Mouse (Mus musculus) lung, adult 18-20 months (tissue): ENCODE data around the gene Thbd.
A peak's percentile ranks its signal among the peaks of the same experiment; 100 is the strongest.

Experiments
- DNase-seq, 2 experiments: peaks; one replicate each; pipeline ENCODE4 v3.0.0; 2022; ENCODE audit warnings: mixed read lengths in 2 of 2

Gene Thbd

DNA sequence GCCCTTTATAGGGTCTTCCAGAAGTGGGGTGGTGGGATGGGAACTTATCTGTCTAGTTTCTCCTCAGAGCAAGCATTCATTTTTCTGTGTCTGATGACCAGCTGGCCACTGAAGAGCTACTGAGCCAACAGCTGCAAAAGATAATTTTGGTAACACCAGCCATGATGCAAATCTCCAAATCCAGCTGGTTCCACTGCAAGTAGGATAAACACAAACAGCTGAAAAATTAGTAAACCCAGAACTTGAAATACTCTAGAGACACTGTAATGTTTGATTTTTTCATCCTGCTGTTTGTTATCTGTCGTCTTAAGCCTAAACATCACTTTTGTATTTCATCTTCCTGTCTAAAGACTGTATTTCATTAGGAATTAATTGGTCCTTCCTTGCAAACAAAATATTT lies 13.7 kb upstream of the Thbd start:
- no peak for DNase-seq

DNA sequence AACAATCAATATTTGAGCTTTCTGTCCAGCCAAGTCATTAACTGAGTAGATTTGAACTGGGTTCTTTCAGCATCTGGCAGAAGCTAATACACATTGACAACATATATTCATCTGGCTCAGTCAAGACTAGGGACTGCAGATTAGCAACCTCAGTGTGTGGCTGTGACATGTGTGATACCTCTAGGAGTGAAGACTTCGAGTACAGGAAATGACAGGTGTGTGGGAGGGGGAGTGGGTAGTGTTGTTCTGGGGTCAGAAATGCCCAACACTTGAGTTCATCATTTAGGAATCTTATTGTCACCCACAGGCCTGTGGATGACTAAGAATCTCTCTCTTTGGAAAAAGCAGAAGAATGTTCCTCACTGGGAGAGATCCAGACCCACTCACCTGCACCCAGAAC lies 13.1 kb upstream of the Thbd start:
- no peak for DNase-seq

DNA sequence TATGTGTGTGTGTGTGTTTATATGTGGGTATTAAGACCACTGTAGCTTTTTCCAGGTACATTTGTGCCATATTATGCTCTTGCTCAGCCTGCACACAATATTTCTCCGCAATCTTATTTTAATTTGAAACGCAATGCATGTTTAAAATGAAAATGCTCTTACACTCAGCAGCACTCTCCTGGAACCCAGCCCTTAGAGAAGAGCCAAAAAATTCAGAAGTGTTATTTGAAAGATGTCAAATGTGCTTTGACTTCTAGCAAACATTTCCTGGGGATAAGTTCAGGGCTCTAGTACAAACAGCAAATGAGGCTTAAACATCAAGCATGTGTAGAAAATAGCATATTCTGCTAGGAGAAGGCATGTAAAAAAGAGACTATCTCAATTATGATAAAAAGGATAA lies 11.8 kb upstream of the Thbd start:
- no peak for DNase-seq

DNA sequence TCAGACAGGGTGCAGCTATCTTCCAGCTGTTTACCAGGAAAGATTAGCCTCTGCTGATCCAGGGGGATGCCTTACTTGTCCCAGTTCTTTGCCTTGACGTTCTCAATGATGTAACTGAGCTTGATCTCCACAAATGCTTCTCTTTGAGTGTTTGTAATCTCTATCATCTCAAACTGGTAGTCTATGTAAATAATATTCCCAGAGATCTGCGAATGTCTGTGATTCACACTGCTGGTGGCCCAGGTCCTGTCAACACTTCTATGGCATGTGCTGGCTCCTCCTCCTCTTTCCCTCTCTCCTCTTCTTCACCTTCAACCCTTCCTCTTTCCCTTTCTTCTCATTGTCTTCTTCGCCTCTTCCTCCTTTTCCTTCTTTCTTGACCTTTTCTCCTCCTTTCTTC lies 11.2 kb upstream of the Thbd start:
- DNase-seq, result no peak

DNA sequence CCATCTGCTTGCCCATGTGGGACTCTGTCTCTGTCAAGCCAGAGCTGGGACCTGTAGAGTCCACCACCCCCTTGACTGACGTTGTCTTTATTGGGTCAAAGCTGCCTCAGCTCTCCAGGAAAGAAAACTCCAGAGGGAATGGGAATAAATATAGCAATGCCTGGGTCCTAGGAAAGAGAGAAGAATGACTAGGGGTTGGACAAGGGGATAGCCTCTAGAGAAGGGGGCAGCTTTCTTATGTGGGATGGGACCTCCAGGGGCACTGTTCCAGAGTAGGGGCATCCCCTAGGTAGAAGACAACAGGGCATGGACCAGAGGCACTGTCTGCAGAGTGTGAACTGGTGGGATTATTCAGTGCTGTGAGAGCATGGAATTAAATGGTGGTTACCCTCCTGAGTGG lies 1.8 kb upstream of the Thbd start:
- DNase-seq, result no peak

DNA sequence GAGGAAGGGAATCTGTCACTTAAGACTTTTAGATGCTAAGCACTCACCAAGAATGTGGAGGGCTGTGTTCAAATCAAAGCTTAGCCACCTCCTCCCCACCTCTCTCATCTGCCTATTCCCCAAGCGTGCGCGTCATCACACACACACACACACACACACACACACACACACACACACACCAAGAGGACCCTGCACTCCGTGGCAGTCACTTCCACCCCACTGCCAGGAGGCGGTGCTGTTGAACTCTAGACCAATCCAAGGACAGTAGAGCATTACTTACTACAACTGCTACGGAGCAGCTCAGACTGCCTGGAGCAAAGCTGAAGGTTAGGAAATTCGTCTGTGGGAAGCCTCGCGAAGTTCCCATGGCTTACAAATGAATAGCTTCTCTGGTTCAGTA lies 1.2 kb upstream of the Thbd start:
- DNase-seq, result peak; percentile 88 to 90

DNA sequence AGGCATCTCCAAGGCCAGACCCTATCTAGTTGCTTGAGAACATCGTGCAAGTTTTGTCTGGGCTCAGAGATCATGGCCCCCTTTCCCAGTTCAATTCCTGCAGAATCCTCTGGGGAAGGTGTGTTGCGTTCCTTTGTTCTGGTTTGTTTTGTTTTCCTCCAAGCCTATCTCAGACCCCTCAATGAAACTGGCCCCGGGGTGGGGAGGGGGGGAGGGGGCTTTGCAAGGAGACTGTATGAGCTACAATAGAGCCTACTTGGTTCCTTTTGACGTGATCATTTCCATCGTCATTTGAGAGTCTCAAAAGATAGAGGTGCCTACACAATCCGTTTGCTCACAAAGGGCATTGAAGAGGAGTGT lies 753 bp upstream of the Thbd start:
- DNase-seq, result no peak

DNA sequence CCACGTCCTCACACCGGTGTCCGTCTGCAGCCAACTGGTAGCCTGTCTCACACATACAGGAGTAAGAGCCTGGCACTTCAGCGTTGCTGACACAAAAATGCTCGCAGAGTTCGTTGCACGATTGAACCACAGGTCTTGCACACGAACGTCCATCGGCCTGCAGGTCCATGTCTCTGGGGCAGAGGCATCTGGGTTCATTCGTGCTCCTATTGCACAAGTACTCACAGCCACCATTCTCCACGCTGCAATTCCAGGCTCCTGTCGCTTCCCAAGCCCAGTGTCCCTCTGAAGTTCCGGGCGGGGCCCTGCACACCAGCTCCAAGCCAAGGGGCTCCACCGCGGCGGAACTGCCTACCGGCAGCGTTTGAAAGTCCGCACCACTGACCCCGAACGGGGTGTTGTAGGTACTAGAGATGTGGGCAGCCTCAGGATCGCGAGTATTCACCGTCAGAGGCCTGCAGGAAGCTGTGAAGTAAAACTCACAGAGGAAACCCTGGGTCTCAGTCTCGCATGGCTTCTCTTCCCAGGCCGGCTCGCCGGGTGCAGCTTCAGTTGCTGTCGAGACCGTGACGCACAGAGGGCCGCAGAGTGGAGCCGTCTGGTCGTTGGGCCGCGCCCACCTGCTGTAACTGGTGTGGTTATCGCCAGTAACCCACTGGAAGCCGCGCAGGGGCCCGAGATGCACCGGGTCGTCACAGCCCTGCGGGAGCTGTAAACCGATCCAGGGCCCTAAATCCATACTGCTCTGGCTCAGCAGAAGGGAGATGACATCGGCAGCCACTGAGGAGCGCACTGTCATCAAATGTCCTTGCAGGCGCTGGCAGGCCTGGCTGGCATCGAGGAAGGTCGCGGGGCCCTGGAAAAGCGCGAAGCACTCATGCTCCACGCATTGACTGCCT lies 768 bp downstream of the Thbd start:
- DNase-seq, result peak; percentile 58 to 64

DNA sequence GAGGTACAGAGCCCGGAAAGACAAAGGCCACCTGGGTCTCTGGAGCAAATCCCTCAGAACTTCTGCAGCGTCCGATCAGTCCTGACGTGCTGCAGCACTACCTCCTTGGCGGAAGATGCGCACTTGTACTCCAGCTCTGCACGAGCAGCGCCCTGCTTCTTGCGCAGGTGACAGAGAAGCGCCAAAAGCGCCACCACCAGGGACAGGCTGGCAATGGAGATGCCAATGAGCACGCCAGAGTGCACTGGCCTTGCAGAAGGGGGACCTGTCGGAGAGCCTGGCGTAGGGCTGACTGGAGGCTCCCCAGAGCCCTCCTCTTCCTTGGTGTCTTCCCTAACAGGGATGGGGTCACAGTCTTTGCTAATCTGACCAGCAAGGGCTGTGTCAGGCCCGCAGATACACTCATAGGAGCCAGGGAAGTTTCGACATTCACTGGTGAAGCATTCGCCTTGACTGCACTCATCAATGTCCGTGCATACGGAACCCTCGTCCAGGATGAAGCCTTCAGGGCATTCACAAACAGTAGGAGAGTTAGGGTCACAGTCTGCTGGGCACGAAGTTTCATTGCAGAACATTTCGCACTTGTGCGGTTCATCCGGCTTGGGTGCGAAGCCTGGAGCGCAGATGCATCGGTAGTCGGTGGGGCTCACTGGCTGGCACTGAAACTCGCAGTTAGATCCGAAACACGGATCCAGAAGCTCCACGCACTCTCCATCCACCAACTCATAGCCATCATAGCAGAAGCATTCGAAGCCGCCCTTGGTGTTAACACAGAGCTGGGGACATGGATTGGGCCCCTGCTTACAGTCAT lies 1.6 kb downstream of the Thbd start:
- DNase-seq, result peak; percentile 56 to 65

DNA sequence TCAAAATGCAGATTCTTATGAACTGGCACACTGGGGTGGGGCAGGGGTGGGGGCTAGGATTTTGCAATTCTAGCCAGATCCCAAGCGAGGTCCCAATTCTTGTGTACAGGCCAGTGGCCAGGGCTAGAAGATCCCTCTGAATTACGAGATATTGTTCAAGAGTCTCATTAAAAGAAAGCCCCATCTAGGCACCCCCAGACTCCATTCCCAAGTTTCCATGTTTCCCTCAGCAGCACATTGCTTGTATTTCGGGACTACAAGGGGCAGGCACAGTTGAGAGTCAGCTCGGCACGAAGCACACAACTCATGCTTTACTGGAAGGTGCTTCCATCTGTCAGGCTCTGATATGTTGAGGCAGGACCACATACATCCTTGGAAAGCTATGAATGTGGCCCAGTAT lies 3.1 kb downstream of the Thbd start:
- DNase-seq, result no peak

DNA sequence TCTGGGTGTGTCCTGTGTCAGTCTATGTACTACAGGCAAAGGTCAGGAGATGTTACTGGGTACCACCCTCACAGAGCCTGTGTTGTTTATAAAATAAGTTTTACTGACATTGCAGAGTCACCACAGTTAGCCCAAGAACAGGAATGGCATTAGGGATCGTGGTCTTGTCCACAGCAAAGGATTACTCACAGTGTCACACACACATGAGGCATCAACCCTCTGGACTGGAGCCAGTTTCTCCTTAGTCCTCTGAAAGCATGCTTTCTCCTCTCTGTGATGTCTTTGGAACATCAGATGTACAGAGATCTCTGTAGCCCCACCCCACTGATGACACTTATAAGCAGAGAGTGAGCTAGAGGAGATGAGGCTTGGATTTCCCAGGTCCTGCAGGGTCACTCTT lies 5.8 kb downstream of the Thbd start:
- no peak for DNase-seq

DNA sequence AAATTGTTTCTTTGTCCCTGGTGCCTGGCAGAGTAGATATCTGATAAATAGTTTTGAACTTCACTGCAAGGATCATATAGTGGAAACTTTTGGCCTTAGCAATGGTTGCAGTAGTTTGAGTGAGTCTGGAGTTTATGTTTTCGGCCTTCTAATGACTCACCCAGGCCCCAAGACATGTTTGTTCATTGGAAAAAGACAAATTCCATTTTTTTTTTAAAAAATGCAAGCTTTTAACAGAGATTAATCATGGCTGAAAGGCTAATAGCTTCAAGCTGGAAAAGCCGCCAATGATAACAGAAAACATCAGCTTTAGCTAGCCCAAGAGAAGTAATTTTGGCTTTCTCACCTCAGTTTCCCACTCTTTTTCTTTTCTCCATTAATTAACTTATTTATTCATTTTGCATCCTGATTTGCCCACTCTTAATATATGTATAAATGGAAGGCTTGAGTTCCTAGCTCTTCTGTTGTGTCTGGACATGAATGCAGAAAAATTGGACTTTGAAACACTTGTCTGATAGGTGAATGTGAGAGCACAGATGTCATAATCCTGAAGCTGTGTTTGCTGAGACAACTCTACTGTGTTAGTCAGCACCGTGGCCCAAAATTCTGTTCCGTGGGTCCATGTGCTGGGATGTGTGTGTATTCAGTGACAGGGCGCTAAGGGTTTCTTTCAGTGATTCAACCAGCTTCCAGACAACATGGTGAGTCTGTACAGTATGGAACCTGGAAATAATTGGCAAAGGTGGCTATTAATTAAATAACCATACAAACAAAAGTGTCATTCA lies 8.9 kb downstream of the Thbd start:
- no peak for DNase-seq

DNA sequence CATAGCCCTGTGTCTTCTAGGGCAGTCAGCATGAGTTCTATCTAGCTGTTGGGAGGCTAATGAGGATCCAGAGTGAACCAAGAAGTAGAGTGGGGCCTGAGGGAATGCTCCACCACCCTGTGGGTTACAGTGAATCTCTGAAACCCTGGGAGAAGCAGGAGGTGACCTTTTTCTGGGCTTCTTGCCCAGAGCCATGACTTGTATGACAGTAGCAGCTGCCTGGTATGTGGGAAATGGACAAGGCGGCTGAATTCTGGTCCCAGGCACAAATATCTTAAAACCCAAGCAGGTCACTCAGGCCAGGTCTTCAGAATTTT lies 10.2 kb downstream of the Thbd start:
- DNase-seq, result peak in 1 of 2 experiments; percentile 41

DNA sequence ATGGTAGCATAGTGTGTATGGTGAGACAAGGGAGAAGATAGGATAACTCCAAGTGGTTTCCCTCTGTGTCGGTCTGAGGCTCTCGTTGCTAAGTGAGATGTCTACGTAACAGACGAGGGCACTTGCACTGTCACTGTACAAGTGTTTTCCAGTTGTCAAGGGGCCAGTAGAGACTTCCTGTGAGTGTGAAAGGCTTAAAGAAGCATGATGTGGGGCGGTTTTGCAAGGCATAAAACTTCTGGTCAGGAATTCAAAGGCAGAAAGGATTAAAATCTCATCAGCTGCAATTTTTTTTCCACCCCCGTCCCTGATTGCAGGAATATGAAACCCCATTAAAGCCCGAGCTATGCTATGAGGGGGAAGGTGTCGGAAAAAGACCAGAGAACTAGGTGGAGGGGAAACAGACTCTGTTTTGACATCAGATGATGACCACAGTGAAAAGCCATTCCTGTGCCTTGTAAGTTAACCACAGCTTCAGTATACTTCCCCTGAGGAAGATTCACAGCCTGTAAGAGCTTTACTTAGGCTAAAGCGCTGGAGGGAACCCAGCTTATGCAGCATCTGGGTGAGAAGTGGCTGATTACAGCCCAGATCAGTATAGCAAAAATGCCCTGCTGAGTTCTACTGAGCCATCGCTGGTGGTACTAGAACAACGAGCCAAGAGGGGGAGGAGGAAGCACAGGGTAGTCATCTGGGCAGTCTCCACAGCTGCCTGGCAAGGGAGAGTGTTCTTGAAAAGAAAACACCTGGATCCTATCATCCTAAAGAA lies 10.8 kb downstream of the Thbd start:
- DNase-seq, result no peak

DNA sequence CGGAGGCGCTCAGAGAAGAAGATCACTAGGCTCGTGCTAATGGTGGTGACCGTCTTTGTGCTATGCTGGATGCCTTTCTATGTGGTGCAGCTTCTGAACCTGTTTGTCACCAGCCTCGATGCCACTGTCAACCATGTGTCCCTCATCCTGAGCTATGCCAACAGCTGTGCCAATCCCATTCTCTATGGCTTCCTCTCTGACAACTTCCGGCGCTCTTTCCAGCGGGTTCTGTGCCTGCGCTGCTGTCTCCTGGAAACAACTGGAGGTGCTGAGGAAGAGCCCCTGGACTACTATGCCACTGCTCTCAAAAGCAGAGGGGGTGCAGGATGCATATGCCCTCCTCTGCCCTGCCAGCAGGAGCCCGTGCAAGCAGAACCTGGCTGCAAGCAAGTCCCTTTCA lies 11.8 kb downstream of the Thbd start:
- no peak for DNase-seq

DNA sequence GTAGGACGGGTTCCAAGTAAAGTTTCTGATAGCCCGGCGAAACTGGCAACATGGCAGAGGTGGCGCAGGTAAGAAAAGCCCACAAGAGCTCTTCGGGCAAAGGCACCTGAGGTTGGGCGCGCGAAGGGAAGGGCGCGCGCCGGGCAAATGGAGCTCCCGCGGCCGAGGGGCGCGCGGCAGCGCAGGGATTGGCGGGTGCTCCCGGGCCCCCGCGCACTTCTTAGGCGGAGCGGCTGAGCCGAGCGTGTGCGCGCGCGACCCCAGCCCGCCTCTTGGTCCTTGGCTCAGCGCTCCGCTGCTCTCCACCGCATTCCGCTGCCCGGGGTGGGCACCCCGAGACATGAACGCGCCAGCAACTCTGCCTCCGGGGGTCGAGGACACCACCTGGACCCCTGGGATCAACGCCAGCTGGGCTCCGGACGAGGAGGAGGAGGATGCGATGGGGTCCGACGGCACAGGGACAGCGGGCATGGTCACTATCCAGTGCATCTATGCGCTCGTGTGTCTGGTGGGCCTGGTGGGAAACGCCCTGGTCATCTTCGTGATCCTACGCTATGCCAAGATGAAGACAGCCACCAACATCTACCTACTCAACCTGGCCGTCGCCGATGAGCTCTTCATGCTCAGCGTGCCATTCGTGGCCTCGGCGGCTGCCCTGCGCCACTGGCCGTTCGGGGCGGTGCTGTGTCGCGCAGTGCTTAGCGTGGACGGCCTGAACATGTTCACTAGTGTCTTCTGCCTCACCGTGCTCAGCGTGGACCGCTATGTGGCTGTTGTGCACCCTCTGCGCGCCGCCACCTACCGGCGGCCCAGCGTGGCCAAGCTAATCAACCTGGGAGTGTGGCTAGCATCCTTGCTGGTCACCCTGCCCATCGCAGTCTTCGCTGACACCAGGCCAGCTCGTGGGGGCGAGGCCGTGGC lies 12.6 kb downstream of the Thbd start, which contains the start of gene Sstr4:
Gene Sstr4, plus strand, starts transcription at position 214 of the 921 bp plus-strand sequence.
- peak; percentile 46 to 57 for DNase-seq

DNA sequence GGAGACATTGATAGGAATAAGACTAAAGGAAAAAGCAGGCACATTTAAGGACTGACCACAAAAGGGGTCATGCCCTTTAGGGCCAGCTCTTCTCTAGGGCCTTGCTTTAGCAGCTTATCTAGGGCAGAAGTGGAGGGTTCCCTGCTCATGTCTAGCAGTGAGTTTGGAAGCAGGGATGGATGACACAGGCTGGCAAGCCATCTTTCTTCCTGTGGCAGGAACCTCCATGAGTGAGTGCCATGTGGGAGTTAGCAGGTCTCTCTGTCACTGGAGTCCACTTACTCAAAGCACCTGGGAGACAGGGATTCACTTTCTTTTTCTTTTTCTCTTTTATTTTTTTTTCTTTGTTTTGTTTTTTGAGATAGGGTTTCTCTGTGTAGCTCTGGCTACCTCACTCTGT lies 14.1 kb downstream of the Thbd start:
- DNase-seq, result no peak

DNA sequence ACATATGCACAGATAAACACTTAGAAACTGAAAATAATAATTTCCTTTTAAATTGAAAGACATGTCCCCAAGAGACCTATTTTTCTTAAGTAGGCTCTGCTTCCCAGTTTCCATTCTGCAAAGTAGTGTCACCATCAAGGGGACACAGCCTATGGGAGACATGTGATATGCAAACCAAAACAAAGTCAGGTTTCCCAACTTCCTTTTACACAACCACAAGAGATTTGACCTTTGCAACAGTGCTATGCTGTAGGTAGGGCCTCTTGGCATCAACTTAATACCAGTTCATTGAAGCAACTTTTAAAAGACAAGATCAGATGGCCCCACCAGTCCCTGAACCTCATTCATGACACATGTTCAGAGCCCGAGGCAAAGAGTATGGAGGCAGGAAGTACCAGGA lies 14.8 kb downstream of the Thbd start:
- DNase-seq, result no peak

DNA sequence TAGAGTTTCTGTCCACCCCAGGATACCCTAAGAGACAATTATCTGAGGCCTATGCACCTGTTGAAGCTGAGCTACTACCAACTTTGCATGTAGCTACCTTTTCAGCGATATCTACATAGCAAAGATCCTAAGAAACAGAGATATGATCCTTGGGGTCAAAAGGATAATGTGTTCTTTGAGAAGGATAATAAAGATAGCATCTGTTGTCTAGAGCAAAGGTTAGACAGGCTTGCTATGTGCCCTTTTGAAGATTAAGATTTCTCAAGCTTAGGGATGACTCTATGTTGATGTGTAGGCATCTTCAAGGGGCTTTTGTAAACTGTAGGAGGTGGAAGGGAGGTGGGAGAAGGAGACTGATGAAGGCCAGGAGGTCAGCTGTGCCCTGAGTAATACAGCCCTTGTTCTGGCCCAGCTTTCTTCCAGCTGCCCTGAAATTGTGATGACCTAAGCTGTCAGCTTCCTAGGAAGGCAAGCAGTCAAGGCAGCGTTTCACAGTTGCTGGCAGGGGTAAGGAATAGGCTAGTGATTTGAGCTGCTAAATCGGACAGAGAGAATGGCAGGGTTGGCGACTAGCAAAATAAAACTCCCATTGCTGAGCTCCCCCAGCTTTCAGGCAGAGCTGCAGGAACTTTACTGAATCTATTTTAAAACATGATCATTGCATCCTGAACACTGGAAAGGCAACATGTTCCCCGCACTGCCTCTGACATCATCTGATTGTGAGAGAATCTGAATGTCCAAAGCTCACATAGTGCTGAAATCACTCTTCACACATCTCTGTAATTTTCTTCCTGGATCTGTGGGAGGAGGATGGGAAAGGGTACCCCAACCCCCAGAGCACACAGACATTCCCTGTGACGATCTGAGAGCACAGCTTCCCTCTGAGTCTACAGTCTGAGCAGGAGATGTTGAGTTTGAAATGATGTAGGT lies 20.1 kb downstream of the Thbd start:
- DNase-seq, result no peak

DNA sequence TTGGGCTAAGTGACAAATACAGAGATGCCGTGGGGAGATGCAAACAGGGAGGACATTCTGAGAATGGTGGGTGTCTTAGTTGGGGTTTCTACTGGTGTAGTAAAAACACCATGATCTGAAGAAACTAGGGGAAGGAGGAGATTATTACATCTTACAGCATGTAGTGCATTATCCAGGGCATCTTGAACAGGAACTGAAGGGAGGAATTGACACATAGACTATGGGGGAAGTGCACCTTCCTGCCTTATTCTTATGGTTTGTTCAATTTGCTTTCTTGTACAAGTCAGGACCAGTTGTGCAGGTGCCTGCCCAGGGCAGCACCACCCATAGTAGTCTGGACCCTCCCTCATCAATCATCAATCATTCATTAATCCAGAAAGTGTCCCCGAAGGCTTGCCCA lies 21.1 kb downstream of the Thbd start:
- DNase-seq, result no peak
